Mouse (Mus musculus): ENCODE results near the gene Akap11. TPM values are rescaled to one million over a fixed set of nuclear protein-coding genes. Genes with fewer than 3 reads are reported as not detected.

The Akap11 gene
- total and polyA plus RNA-seq, 2 experiments: 3.3 to 36.0 TPM

- no peak for DNase-seq (ENCODE audit: extremely low read depth, low read depth, low spot score)
- Histone ChIP-seq H3K4me3 (ENCODE audit: insufficient read depth, low read depth, low read length) (no peak overlapping the region), H3K79me2 (ENCODE audit: control insufficient read depth, insufficient read depth, low read length) (no peaks in the 10 kb centered on the region), H3K36me3 (ENCODE audit: control insufficient read depth, insufficient read depth, low read length) (peaks cover 37% of the 10 kb centered on the region), H3K27ac (replicated peaks; ENCODE audit: insufficient read depth, low read depth, low read length) (no peak overlapping the region), H3K9ac (ENCODE audit: low read depth, low read length) (no peak overlapping the region), H3K27me3 (ENCODE audit: control insufficient read depth, insufficient read depth, low read length) (no peaks in the 10 kb centered on the region), H3K4me1 (ENCODE audit: control insufficient read depth, insufficient read depth, low read length) (no peaks in the 10 kb centered on the region)
- TF ChIP-seq POLR2A (IDR thresholded peaks at IDR 0.05; ENCODE audit: extremely low read depth, insufficient read depth, low read length): no peak
- WGBS: 98% methylated on average over 4 of the region's 4 CpGs
Observed at GRCm38 (mm10) chr14:78496691-78497090, 39.9 kb downstream of the Akap11 start.

DNA sequence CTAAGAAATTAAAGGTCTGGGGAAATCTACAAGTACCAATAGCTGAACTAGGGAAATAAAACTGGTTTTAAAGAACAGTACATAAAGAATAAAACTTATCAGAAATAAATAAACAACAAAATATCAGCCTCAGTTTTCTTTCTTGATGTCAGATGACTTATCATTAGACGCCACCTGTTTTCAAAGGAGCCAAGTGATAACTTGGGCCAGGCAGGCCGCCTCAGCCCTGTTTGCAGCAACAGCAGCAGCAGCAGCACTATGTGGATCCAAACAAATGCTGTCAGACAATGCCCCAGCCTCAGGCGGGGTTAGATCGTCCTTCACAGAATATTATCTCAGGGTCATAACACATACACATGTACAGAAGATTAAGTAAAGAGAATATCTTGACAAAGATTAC, 41.4 kb downstream of the Akap11 start:
- WGBS: 87% methylated on average over 4 of the region's 4 CpGs
- DNase-seq (ENCODE audit: extremely low read depth, low read depth, low spot score): no peak
- TF ChIP-seq POLR2A (IDR thresholded peaks at IDR 0.05; ENCODE audit: extremely low read depth, insufficient read depth, low read length) (no peak), CTCF (IDR thresholded peaks at IDR 0.05; ENCODE audit: low read depth, low read length) (no peak)
- no peak overlapping the region for H3K27ac ChIP-seq (replicated peaks; ENCODE audit: insufficient read depth, low read depth, low read length)
- H3K36me3 ChIP-seq (ENCODE audit: control insufficient read depth, insufficient read depth, low read length): peaks cover 39% of the 10 kb centered on the region
- no peaks in the 10 kb centered on the region for H3K79me2 ChIP-seq (ENCODE audit: control insufficient read depth, insufficient read depth, low read length)
- no peak overlapping the region for H3K4me3 ChIP-seq (ENCODE audit: insufficient read depth, low read depth, low read length)
- H3K9ac ChIP-seq (ENCODE audit: low read depth, low read length): no peak overlapping the region
- H3K27me3 ChIP-seq (ENCODE audit: control insufficient read depth, insufficient read depth, low read length): no peaks in the 10 kb centered on the region
- no peaks in the 10 kb centered on the region for H3K4me1 ChIP-seq (ENCODE audit: control insufficient read depth, insufficient read depth, low read length)

DNA sequence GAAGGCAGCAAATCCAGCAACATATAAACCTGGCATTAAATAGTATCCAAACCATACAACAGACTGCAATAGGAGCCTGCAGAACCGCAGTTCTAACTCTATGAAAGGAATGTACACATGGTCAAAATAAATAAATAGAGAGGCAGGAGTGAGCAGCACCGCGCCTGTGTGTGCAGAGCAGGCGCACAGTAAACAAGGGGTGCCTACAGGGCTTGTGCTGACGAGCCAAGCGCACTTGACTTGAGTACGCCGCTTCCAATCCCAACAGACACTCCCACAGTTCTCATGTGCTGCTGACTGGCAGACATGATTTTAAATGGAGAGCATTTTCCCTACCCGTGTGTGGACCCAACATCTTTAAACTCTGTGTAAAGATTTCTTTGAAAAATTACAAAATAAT, 44.0 kb downstream of the Akap11 start:
- DNase-seq (ENCODE audit: extremely low read depth, low read depth, low spot score): no peak

GRCm38 (mm10) chr14:78491432-78491831, 45.2 kb downstream of the Akap11 start:
- TF ChIP-seq CTCF (IDR thresholded peaks at IDR 0.05; ENCODE audit: low read depth, low read length) (no peak), POLR2A (IDR thresholded peaks at IDR 0.05; ENCODE audit: extremely low read depth, insufficient read depth, low read length) (no peak)
- H3K9ac ChIP-seq (ENCODE audit: low read depth, low read length): no peak overlapping the region
- no peaks in the 10 kb centered on the region for H3K27me3 ChIP-seq (ENCODE audit: control insufficient read depth, insufficient read depth, low read length)
- no peak for DNase-seq (ENCODE audit: extremely low read depth, low read depth, low spot score)
- H3K27ac ChIP-seq (replicated peaks; ENCODE audit: insufficient read depth, low read depth, low read length): no peak overlapping the region
- H3K4me3 ChIP-seq (ENCODE audit: insufficient read depth, low read depth, low read length): no peak overlapping the region
- H3K4me1 ChIP-seq (ENCODE audit: control insufficient read depth, insufficient read depth, low read length): no peaks in the 10 kb centered on the region
- no peaks in the 10 kb centered on the region for H3K79me2 ChIP-seq (ENCODE audit: control insufficient read depth, insufficient read depth, low read length)
- H3K36me3 ChIP-seq (ENCODE audit: control insufficient read depth, insufficient read depth, low read length): peaks cover 32% of the 10 kb centered on the region

More for the DNA sequence above, 44.0 kb downstream of the Akap11 start:
- Histone ChIP-seq H3K9ac (ENCODE audit: low read depth, low read length) (no peak overlapping the region), H3K27ac (replicated peaks; ENCODE audit: insufficient read depth, low read depth, low read length) (no peak overlapping the region), H3K79me2 (ENCODE audit: control insufficient read depth, insufficient read depth, low read length) (no peaks in the 10 kb centered on the region), H3K4me3 (ENCODE audit: insufficient read depth, low read depth, low read length) (no peak overlapping the region), H3K27me3 (ENCODE audit: control insufficient read depth, insufficient read depth, low read length) (no peaks in the 10 kb centered on the region), H3K4me1 (ENCODE audit: control insufficient read depth, insufficient read depth, low read length) (no peaks in the 10 kb centered on the region), H3K36me3 (ENCODE audit: control insufficient read depth, insufficient read depth, low read length) (peaks cover 32% of the 10 kb centered on the region)
- TF ChIP-seq POLR2A (IDR thresholded peaks at IDR 0.05; ENCODE audit: extremely low read depth, insufficient read depth, low read length) (no peak), CTCF (IDR thresholded peaks at IDR 0.05; ENCODE audit: low read depth, low read length) (no peak)
- WGBS: 57% methylated on average over 9 of the region's 9 CpGs

DNA sequence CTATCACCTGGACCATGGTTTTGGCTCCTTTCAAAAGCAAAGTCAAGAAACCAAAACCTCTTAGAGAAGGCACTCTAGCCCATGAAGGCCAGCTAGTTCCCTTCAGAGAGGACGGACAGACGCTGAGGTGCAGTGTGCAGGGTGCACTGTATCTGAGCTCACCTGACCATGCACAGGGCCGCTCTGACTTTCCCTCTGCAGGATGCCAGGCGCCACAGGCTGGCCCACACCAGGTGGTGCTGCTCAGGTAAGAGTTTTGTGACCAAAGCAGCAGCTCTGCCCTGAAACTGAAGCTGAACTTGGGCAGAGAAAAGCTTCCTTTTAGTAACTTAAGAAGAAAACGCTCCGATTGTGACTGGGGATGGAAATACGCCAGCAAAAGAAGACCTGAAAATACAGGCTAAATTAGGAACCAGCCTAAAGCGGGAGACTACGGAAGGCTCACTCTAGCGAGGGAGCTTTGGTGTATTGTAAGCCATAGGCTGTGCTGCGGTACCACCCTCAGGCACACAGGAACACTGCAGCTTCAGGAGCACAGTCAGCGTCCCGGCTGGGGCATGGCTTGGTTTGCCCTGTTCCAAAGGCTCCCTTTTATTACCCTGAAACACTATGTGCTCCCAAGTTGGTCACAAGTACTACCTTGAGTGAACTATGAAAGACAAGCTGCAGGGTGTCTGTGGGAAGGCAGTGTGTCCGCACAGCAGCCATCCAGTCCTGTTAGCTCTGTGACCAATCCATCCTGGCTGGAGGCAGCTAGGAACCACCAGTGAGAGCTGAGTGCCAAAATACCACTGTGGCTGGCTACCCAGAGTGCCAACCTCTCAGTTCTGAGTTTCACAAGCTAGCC, 54.0 kb downstream of the Akap11 start:
- Histone ChIP-seq H3K4me3 (ENCODE audit: insufficient read depth, low read depth, low read length) (no peak overlapping the region), H3K36me3 (ENCODE audit: control insufficient read depth, insufficient read depth, low read length) (no peaks in the 10 kb centered on the region)
- WGBS: 19% methylated on average over 14 of the region's 14 CpGs

DNA sequence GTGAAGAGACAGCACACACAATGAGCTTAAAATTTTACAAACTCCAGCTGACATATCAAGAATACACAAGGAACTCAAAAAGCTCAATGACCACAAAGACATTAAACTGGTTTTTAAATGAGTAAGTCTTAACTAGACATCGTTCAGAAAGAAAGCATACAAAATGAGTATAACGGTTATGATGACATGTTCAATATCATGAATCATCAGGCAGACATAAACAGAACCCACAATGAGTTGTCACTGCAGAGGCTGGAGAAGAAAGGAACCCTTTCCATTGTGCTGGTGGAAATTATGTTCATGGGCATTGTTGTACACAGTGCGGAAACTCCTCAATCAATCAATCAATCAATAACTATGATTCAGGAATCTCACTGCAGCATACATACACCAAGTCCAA, 62.5 kb downstream of the Akap11 start:
- H3K9ac ChIP-seq (ENCODE audit: low read depth, low read length): no peak overlapping the region
- no peak overlapping the region for H3K27ac ChIP-seq (replicated peaks; ENCODE audit: insufficient read depth, low read depth, low read length)
- H3K4me3 ChIP-seq (ENCODE audit: insufficient read depth, low read depth, low read length): no peak overlapping the region
- no peak for DNase-seq (ENCODE audit: extremely low read depth, low read depth, low spot score)
- H3K79me2 ChIP-seq (ENCODE audit: control insufficient read depth, insufficient read depth, low read length): no peaks in the 10 kb centered on the region
- no peaks in the 10 kb centered on the region for H3K27me3 ChIP-seq (ENCODE audit: control insufficient read depth, insufficient read depth, low read length)
- 84% methylated on average over 3 of the region's 3 CpGs for WGBS
- no peaks in the 10 kb centered on the region for H3K36me3 ChIP-seq (ENCODE audit: control insufficient read depth, insufficient read depth, low read length)
- TF ChIP-seq POLR2A (IDR thresholded peaks at IDR 0.05; ENCODE audit: extremely low read depth, insufficient read depth, low read length) (no peak), CTCF (IDR thresholded peaks at IDR 0.05; ENCODE audit: low read depth, low read length) (no peak)
- no peaks in the 10 kb centered on the region for H3K4me1 ChIP-seq (ENCODE audit: control insufficient read depth, insufficient read depth, low read length)

More for the DNA sequence above, 54.0 kb downstream of the Akap11 start:
- H3K4me1 ChIP-seq (ENCODE audit: control insufficient read depth, insufficient read depth, low read length): no peaks in the 10 kb centered on the region
- H3K79me2 ChIP-seq (ENCODE audit: control insufficient read depth, insufficient read depth, low read length): no peaks in the 10 kb centered on the region
- peak; percentile 6 for DNase-seq (ENCODE audit: extremely low read depth, low read depth, low spot score)
- H3K9ac ChIP-seq (ENCODE audit: low read depth, low read length): no peak overlapping the region
- H3K27ac ChIP-seq (replicated peaks; ENCODE audit: insufficient read depth, low read depth, low read length): no peak overlapping the region
- peak; percentile 81 for TF ChIP-seq CTCF (IDR thresholded peaks at IDR 0.05; ENCODE audit: low read depth, low read length)
- TF ChIP-seq POLR2A (IDR thresholded peaks at IDR 0.05; ENCODE audit: extremely low read depth, insufficient read depth, low read length): no peak
- no peaks in the 10 kb centered on the region for H3K27me3 ChIP-seq (ENCODE audit: control insufficient read depth, insufficient read depth, low read length)
